Mouse (Mus musculus): Measurements from ENCODE around the gene Crlf2. TPM values are rescaled to one million over a fixed set of nuclear protein-coding genes. Genes with fewer than 3 reads are reported as not detected.
A peak's percentile ranks its signal among the peaks of the same experiment; 100 is the strongest.

The Crlf2 gene
- total and polyA plus RNA-seq, 2 experiments from 2014 or later: 28.6 to 30.3 TPM

DNA sequence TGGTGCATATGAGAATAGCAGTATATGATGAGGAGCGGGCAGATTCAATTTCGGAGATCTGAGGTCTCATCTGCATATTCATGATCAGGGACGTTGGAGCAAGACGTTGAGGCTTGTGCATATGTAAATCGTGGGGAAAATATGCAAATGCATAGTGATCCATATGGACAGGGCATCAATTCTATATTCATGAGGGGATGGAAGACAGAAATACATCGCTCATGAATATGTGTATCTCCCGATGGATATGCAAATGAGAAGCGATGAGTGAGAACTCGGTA lies 730 bp downstream of the Crlf2 start:
- H3K4me2 ChIP-seq (ENCODE audit: low read depth, low read length): peak overlapping the region; percentile 62
- ATAC-seq (peak; percentile 11; the same call in 1 of the 2 replicates), DNase-seq (ENCODE audit: low spot score) (no peak)
- peaks cover 7% of the 10 kb centered on the region for H3K9me3 ChIP-seq (ENCODE audit: low read length)
- no peak for TF ChIP-seq CTCF (IDR thresholded peaks at IDR 0.05; ENCODE audit: low read depth)
- no peaks in the 10 kb centered on the region for H3K36me3 ChIP-seq (ENCODE audit: insufficient read depth, low read length)
- peak overlapping the region; percentile 94 for H3K27ac ChIP-seq
- H3K9ac ChIP-seq (replicated peaks; ENCODE audit: low read length): peak overlapping the region; percentile 68
- H3K27me3 ChIP-seq (ENCODE audit: insufficient read depth, low read length): no peaks in the 10 kb centered on the region
- WGBS: under 1% methylated on average over 9 of the region's 9 CpGs
- no peaks in the 10 kb centered on the region for H3K4me1 ChIP-seq (ENCODE audit: insufficient read depth, low read length)
- peak overlapping the region; percentile 66 for H3K4me3 ChIP-seq (ENCODE audit: low read length)

DNA sequence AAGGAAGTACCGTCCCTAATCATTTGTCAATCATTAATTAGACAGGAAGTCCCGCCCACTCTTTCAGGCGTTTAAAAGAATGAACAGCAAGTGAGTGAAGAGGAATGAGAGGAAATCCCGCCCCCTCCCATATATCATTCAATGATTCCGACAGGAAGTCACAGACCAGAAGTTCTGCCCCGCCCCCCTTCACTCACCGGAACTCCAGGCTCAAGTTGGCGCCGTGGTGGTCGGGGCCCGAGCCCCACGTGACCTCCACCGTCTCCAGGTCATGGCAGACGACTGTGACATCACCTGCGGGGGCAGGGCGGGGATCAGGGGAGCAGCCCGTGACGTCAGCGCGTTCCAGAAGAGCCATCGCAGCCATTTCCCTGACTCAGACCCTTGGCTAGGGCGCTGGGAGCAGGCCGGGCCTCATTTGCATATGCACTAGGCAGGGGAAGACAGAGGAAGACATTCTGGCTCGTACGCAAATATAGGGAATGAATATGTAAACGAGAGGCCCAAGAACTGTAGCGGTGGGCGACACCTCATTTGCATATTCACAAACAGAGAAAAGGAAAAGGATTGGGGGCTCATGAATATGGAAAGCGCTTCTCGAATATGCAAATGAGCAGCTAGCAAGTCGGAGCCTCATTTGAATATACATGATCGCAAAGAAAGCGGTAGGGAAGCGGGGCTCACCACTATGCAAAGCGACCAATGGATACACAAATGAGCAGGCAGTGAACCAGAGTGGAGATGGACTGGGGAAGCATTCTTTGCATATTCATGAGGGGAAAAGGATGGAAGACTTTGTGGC lies 1.3 kb downstream of the Crlf2 start:
- Histone ChIP-seq H3K27ac (peak overlapping the region; percentile 94), H3K4me3 (ENCODE audit: low read length) (peak overlapping the region; percentile 66), H3K36me3 (ENCODE audit: insufficient read depth, low read length) (no peaks in the 10 kb centered on the region), H3K4me1 (ENCODE audit: insufficient read depth, low read length) (no peaks in the 10 kb centered on the region), H3K27me3 (ENCODE audit: insufficient read depth, low read length) (no peaks in the 10 kb centered on the region), H3K9ac (replicated peaks; ENCODE audit: low read length) (peak overlapping the region; percentile 68), H3K4me2 (ENCODE audit: low read depth, low read length) (peak overlapping the region; percentile 62), H3K9me3 (ENCODE audit: low read length) (peaks cover 7% of the 10 kb centered on the region)
- TF ChIP-seq CTCF (IDR thresholded peaks at IDR 0.05; ENCODE audit: low read depth): no peak
- ATAC-seq (peak; percentile 79), DNase-seq (ENCODE audit: low spot score) (peak; percentile 98)
- WGBS: under 1% methylated on average over 35 of the region's 35 CpGs

DNA sequence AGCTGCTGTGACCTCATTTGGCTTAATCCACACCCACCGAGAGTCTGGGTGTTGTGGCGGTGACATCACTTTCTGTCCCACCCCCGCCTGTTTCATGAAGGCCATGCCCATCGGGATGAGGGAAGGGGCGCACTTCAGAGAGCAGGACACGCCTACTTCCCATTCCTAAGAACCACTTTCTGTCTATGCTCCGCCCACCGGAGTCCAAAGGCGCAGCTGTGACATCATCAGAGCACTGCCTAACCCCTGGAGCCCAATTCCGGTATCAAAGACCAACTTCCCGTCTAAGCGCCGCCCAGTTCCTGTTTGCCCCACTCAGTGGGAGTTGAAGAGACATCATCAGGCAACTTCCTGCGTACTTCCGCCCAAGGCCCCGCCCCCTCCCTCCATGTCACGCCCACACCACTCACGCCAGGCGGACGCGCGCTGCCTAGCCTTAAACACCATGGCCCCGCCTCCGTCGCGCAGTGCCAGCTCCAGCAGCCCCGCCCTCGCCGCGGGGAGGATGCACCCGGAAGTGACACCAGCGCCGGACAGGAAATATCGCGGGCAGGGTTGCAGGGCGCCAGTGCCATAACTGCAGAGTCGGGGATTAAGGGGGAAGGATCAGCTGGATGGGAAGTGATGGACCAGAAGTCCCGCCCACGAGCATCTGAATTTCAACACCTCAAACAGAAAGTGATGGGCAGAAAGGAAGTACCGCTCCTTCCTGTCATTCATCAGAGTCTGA lies 2.0 kb downstream of the Crlf2 start:
- H3K4me3 ChIP-seq (ENCODE audit: low read length): peak overlapping the region; percentile 66
- no peaks in the 10 kb centered on the region for H3K36me3 ChIP-seq (ENCODE audit: insufficient read depth, low read length)
- no peak for TF ChIP-seq CTCF (IDR thresholded peaks at IDR 0.05; ENCODE audit: low read depth)
- peak; percentile 80 for ATAC-seq
- H3K27ac ChIP-seq: peak overlapping the region; percentile 94
- WGBS: 9% methylated on average over 40 of the region's 40 CpGs
- peaks cover 7% of the 10 kb centered on the region for H3K9me3 ChIP-seq (ENCODE audit: low read length)
- H3K4me1 ChIP-seq (ENCODE audit: insufficient read depth, low read length): no peaks in the 10 kb centered on the region
- peak; percentile 96 for DNase-seq (ENCODE audit: low spot score)
- no peaks in the 10 kb centered on the region for H3K27me3 ChIP-seq (ENCODE audit: insufficient read depth, low read length)
- peak overlapping the region; percentile 62 for H3K4me2 ChIP-seq (ENCODE audit: low read depth, low read length)
- H3K9ac ChIP-seq (replicated peaks; ENCODE audit: low read length): peak overlapping the region; percentile 31; the same call in 1 of the 2 replicates

DNA sequence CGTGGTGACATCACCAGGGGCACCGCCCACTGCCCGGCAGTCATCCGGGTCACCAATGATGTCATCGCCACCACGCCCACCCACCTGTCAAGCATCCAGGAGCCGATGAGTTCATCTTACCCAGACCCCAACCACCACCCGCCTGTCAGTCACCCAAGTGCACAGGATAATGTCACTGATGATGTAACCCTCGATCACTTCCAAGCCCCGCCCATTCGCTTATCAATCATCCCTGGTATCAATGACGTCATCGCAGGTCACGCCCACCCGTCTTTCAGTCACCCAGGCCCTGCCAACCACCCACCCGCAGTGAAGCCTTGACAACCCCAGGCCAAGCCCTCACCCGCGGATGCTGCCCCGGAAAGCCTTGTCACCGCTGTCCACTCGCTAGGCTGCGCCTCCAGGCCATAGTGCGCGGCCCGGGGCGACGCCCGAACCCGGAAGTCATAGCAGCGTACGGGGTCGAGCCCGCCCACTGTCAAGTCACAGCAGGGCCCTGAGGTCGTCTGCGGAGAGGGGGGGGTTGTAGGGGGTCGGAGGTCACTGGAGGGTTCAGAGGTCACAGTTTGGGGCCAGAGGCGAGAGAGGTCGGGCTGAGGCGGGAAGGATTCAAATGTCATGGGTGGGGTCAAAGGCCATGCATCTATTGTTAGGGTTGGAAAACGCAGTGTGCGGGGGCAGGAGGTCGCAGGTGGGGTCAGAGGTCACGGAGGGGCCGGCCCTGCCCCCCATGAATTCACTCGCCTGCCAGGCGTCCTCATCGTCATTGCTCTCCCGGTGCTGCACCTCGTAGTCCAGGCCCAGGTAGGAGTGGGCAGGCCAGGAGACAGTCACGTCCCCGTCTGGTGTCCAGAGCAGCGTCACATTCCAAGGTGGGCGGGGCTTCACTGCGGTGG lies 2.9 kb downstream of the Crlf2 start:
- peak overlapping the region; percentile 94 for H3K27ac ChIP-seq
- H3K9me3 ChIP-seq (ENCODE audit: low read length): peaks cover 7% of the 10 kb centered on the region
- 83% methylated on average over 54 of the region's 54 CpGs for WGBS
- DNase-seq (ENCODE audit: low spot score): no peak
- no peaks in the 10 kb centered on the region for H3K4me1 ChIP-seq (ENCODE audit: insufficient read depth, low read length)
- H3K27me3 ChIP-seq (ENCODE audit: insufficient read depth, low read length): no peaks in the 10 kb centered on the region
- H3K9ac ChIP-seq (replicated peaks; ENCODE audit: low read length): no peak overlapping the region
- ATAC-seq: 0 out of 2 replicates have a peak, but pooled peaks have one; percentile 0
- peak overlapping the region; percentile 66 for H3K4me3 ChIP-seq (ENCODE audit: low read length)
- H3K4me2 ChIP-seq (ENCODE audit: low read depth, low read length): peak overlapping the region; percentile 62; the same call in 1 of the 2 replicates
- no peaks in the 10 kb centered on the region for H3K36me3 ChIP-seq (ENCODE audit: insufficient read depth, low read length)
- TF ChIP-seq CTCF (IDR thresholded peaks at IDR 0.05; ENCODE audit: low read depth): no peak

DNA sequence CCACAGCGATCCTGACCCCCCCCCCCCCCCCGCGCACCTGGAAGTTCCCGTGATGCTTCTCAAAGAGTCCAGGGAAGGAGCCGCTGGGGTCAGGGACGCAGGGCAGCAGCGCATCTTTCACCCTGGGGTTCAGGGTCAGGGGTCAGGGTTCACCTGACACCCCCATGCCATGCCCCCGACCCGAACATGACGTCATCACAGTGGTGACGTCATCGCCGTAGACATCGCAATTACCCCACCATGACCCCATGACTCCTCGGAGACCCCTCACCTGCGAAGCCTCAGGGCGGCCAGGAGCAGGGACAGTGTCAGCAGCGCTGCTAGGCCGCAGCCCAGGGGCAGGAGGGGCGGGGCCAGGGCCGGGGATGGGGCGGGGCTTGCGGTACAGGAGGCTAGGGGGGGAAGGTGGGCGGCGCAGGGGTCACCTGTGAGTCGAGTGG lies 3.5 kb downstream of the Crlf2 start:
- 86% methylated on average over 21 of the region's 26 CpGs for WGBS
- H3K4me2 ChIP-seq (ENCODE audit: low read depth, low read length): no peak overlapping the region
- no peak overlapping the region for H3K27ac ChIP-seq
- H3K4me1 ChIP-seq (ENCODE audit: insufficient read depth, low read length): no peaks in the 10 kb centered on the region
- no peak for TF ChIP-seq CTCF (IDR thresholded peaks at IDR 0.05; ENCODE audit: low read depth)
- no peaks in the 10 kb centered on the region for H3K27me3 ChIP-seq (ENCODE audit: insufficient read depth, low read length)
- no peaks in the 10 kb centered on the region for H3K36me3 ChIP-seq (ENCODE audit: insufficient read depth, low read length)
- no peak for ATAC-seq
- no peak overlapping the region for H3K9ac ChIP-seq (replicated peaks; ENCODE audit: low read length)
- H3K4me3 ChIP-seq (ENCODE audit: low read length): no peak overlapping the region
- peaks cover 7% of the 10 kb centered on the region for H3K9me3 ChIP-seq (ENCODE audit: low read length)
- DNase-seq (ENCODE audit: low spot score): no peak

All from hindbrain, postnatal 0 days (tissue).